Mouse (Mus musculus): ENCODE results near the gene Notch4.

Notch4 gene

GRCm38 (mm10) chr17:34597566-34598095 is 33.6 kb downstream of the Notch4 start, which contains the start of gene Ager:
Gene Ager (plus strand): TSS chr17:34597862.
- DNase-seq: peak; percentile 29

GRCm38 (mm10) chr17:34599891-34600290 is 35.8 kb downstream of the Notch4 start:
- peak; percentile 55 for DNase-seq

- DNase-seq: peak; percentile 65
These were observed 37.7 kb downstream of the Notch4 start for GRCm38 (mm10) chr17:34601796-34602195.

GRCm38 (mm10) chr17:34603375-34604060 is 39.5 kb downstream of the Notch4 start, which contains the start of gene Rnf5:
Gene Rnf5 (minus strand): TSS chr17:34603690.
- DNase-seq: peak; percentile 100

- peak; percentile 100 for DNase-seq
These were observed 40.0 kb downstream of the Notch4 start, which contains the start of gene Agpat1 for GRCm38 (mm10) chr17:34604061-34604508. Gene Agpat1 (plus strand): TSS chr17:34604262.

- DNase-seq: no peak
These were observed 40.6 kb downstream of the Notch4 start for GRCm38 (mm10) chr17:34604511-34605237.

GRCm38 (mm10) chr17:34605609-34606008 is 41.5 kb downstream of the Notch4 start:
- DNase-seq: peak; percentile 96

- DNase-seq: no peak
These were observed 42.3 kb downstream of the Notch4 start for GRCm38 (mm10) chr17:34606186-34607039.

GRCm38 (mm10) chr17:34607997-34608396 is 43.9 kb downstream of the Notch4 start:
- DNase-seq: peak; percentile 65

- no peak for DNase-seq
These were observed 47.0 kb downstream of the Notch4 start for GRCm38 (mm10) chr17:34611050-34611449.

GRCm38 (mm10) chr17:34613054-34613645 is 49.1 kb downstream of the Notch4 start:
- DNase-seq: no peak

GRCm38 (mm10) chr17:34613830-34614229 is 49.8 kb downstream of the Notch4 start:
- DNase-seq: no peak

- DNase-seq: no peak
These were observed 51.8 kb downstream of the Notch4 start, which contains the start of gene Egfl8 for GRCm38 (mm10) chr17:34615871-34616270. Gene Egfl8 (minus strand): TSS chr17:34615971.

- no peak for DNase-seq
These were observed 54.9 kb downstream of the Notch4 start for GRCm38 (mm10) chr17:34618999-34619398.

GRCm38 (mm10) chr17:34621006-34621405 is 56.9 kb downstream of the Notch4 start:
- no peak for DNase-seq

- DNase-seq: no peak
These were observed 59.1 kb downstream of the Notch4 start for GRCm38 (mm10) chr17:34623161-34623560.

- no peak for DNase-seq
These were observed 60.9 kb downstream of the Notch4 start for GRCm38 (mm10) chr17:34624981-34625380.

GRCm38 (mm10) chr17:34626062-34626772 is 62.1 kb downstream of the Notch4 start:
- peak; percentile 56 for DNase-seq

GRCm38 (mm10) chr17:34626773-34627092 is 62.7 kb downstream of the Notch4 start:
- DNase-seq: no peak

- DNase-seq: peak; percentile 92
These were observed 63.2 kb downstream of the Notch4 start for GRCm38 (mm10) chr17:34627093-34627942.

Data from cerebellum, adult 11-12 months (tissue).